Mouse (Mus musculus) heart, embryonic 15.5 days (tissue): ENCODE data around the gene Gimap1. TPM values are rescaled to one million over a fixed set of nuclear protein-coding genes. Genes with fewer than 3 reads are reported as not detected.
A peak's percentile ranks its signal among the peaks of the same experiment; 100 is the strongest.

ENCODE experiments used
- ATAC-seq: fragments of 200-750 bp; cut with Nextera tagmentation; replicated peaks from 2 replicates; pipeline ENCODE4 v1.8.0; 2017; ENCODE audit warnings: low read depth, moderate TSS enrichment; ENCODE audit not compliant: insufficient number of reproducible peaks, insufficient read depth, low FRiP score
- H3K27ac ChIP-seq: fragments of 300-500 bp; sonication (generic); 2 replicates; pipeline ENCODE4 v1.5.1; 2015; ENCODE audit warnings: mild to moderate bottlenecking, inconsistent platforms
- H3K27me3 ChIP-seq: fragments of 300-500 bp; sonication (generic); 2 replicates; pipeline ENCODE4 v1.6.1; 2015; ENCODE audit warnings: inconsistent platforms
- H3K36me3 ChIP-seq: fragments of 300-500 bp; sonication (generic); 2 replicates; pipeline ENCODE4 v1.6.1; 2015; ENCODE audit warnings: mild to moderate bottlenecking, inconsistent platforms
- H3K4me1 ChIP-seq: fragments of 300-500 bp; sonication (generic); replicated peaks from 2 replicates; pipeline ENCODE4 v1.6.1; 2015; ENCODE audit warnings: inconsistent platforms
- H3K4me2 ChIP-seq: fragments of 300-500 bp; sonication (generic); 2 replicates; pipeline ENCODE4 v1.6.1; 2015; ENCODE audit warnings: inconsistent platforms, mild to moderate bottlenecking, moderate library complexity
- H3K4me3 ChIP-seq: fragments of 300-500 bp; sonication (generic); 2 replicates; pipeline ENCODE4 v1.5.1; 2015; ENCODE audit warnings: mild to moderate bottlenecking, inconsistent platforms
- H3K9ac ChIP-seq: fragments of 300-500 bp; sonication (generic); 2 replicates; pipeline ENCODE4 v1.6.1; 2015; ENCODE audit warnings: mild to moderate bottlenecking, inconsistent platforms
- H3K9me3 ChIP-seq: fragments of 300-500 bp; sonication (generic); replicated peaks from 2 replicates; pipeline ENCODE4 v1.6.1; 2016; ENCODE audit warnings: inconsistent platforms
- WGBS: fragments of 180-500 bp; shearing (Covaris S2); methylation state at CpG from one replicate; pipeline ENCODE4 v1.1.7; 2015; ENCODE audit warnings: mixed read lengths; 5-methylcytosine and 5-hydroxymethylcytosine counted together
- polyA plus RNA-seq: library from polyadenylated mRNA; unstranded; fragments of >200 nt; fragmentation: Nextera tagmentation; extraction: Ambion mirVana; gene quantifications from 2 replicates; pipeline ENCODE4 v1.2.1, GENCODE M21; 2015

The Gimap1 gene
- polyA plus RNA-seq, 1 experiment from 2014 or later = 26.4 TPM

DNA sequence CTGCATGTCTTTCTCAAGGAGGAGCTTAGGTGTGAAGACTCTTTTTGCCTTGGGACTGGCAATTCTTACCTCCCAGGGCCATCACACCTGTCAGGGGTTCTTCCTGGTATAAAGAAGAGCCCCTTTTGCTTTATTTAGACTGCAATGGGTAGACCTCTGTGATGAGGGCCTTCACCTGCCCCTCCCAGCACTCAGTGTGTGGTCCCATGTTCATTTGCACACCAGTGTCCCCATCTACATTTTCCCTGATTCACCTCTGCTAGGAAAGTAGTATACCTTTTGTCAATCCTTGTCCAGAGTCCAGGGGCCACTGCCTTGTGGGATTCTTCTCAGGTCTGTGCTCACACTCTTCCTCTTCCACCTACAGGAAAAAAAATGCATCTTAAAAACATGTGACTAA lies 34.7 kb upstream of the Gimap1 start:
- no peak for ATAC-seq
- Histone ChIP-seq H3K4me1 (no peaks in the 10 kb centered on the region), H3K4me2 (no peak overlapping the region), H3K36me3 (no peaks in the 10 kb centered on the region), H3K9me3 (no peaks in the 10 kb centered on the region), H3K27ac (no peak overlapping the region), H3K27me3 (no peaks in the 10 kb centered on the region), H3K9ac (no peak overlapping the region), H3K4me3 (no peak overlapping the region)

DNA sequence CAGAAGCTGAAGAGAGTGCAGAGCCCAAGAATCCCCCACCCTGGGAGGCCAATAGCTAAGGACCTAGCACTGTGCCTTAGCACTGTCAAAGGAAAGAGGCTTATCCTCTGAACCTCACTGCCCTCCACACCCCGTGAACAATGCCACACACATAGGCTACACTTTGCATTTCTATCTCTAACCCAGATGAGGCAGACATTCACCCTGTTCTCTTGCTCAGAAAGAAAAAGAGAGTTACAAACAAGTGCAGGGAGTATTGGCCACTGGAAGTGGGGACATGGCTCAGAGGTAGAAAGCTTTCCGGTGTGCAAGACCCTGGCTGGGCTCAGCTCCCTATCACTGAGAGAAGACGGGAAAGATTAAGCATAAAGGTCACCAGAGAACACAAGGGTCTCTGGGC lies 32.7 kb upstream of the Gimap1 start:
- no peak for ATAC-seq
- 38% methylated on average over 3 of the region's 3 CpGs for WGBS
- Histone ChIP-seq H3K36me3 (no peaks in the 10 kb centered on the region), H3K27ac (peak overlapping the region; percentile 65), H3K4me2 (peak overlapping the region; percentile 38), H3K27me3 (no peaks in the 10 kb centered on the region), H3K4me1 (no peaks in the 10 kb centered on the region), H3K9me3 (no peaks in the 10 kb centered on the region), H3K4me3 (peak overlapping the region; percentile 15), H3K9ac (no peak overlapping the region)

DNA sequence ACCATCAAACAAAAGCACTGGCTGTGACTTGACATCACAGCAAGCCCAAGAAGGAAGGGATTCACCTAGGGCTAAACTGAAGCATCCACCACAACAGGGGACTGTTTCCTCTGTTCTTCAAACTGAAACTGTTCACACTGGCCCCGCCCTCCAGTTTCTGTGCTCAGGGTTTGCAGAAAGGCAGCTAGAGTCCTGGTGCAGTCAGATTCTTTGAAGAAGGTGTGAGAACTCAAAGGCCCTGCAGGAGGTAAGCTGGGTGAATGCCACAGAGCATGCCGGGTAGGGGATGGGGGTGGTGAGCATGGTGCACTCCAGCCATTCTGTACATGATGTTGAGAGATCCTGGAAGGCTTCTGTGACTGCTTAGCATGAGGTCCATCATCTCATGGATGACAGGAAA lies 20.4 kb upstream of the Gimap1 start, which contains the start of the genes Gm28053 and Gimap7:
TSS of gene Gm28053 (plus strand) at position 153 of the 400 bp plus-strand sequence.
TSS of gene Gimap7 (plus strand) at position 167 of the 400 bp plus-strand sequence.
- H3K9ac ChIP-seq = no peak within 1 kb of the TSS
- H3K36me3 ChIP-seq = no peaks in the 10 kb centered on the region
- no peak within 1 kb of the TSS for H3K27ac ChIP-seq
- 49% methylated on average over 2 of the region's 2 CpGs for WGBS
- H3K4me1 ChIP-seq = no peaks in the 10 kb centered on the region
- no peak for ATAC-seq
- H3K4me2 ChIP-seq = no peak within 1 kb of the TSS
- no peaks in the 10 kb centered on the region for H3K9me3 ChIP-seq
- no peak within 1 kb of the TSS for H3K4me3 ChIP-seq
- no peaks in the 10 kb centered on the region for H3K27me3 ChIP-seq

DNA sequence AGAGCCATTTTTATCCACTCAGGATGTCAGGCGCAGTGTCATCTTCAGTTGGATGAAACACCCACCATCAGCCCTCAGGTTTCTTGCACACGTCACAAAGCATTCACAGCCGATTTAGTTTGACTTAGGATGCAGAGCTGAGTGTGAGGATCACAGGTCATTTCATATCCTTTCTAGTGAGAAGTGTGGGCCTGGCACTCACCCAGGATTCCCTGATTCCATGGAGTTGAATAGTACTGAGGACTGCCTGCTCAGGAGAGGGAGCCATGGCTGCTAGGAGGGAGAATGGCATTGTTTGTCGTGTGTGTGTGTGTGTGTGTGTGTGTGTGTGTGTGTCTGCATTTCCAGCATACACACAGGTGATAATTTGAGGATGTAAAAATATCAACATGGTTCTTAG lies 18.5 kb upstream of the Gimap1 start:
- Histone ChIP-seq H3K9me3 (no peaks in the 10 kb centered on the region), H3K4me3 (no peak overlapping the region), H3K9ac (no peak overlapping the region), H3K27ac (no peak overlapping the region), H3K36me3 (no peaks in the 10 kb centered on the region), H3K27me3 (no peaks in the 10 kb centered on the region), H3K4me2 (no peak overlapping the region), H3K4me1 (peaks cover 2% of the 10 kb centered on the region)
- no peak for ATAC-seq
- WGBS = 68% methylated on average over 4 of the region's 4 CpGs

DNA sequence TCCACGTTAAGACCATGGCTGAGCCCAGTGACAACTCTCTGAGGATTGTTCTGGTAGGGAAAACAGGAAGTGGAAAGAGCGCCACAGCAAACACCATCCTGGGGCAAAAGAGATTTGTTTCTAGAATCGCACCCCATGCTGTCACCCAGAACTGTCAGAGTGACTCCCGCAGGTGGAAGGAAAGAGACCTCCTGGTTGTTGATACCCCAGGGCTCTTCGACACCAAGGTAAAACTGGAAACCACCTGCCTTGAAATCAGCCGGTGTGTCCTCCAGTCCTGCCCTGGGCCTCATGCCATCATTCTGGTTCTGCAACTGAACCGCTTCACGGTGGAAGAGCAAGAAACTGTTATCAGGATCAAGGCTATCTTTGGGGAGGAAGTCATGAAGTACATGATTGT lies 15.4 kb upstream of the Gimap1 start:
- Histone ChIP-seq H3K9ac (no peak overlapping the region), H3K4me3 (no peak overlapping the region), H3K9me3 (no peaks in the 10 kb centered on the region), H3K4me1 (peaks cover 9% of the 10 kb centered on the region), H3K27ac (no peak overlapping the region), H3K36me3 (no peaks in the 10 kb centered on the region), H3K27me3 (no peaks in the 10 kb centered on the region), H3K4me2 (no peak overlapping the region)
- WGBS = 66% methylated on average over 8 of the region's 8 CpGs
- ATAC-seq = no peak

DNA sequence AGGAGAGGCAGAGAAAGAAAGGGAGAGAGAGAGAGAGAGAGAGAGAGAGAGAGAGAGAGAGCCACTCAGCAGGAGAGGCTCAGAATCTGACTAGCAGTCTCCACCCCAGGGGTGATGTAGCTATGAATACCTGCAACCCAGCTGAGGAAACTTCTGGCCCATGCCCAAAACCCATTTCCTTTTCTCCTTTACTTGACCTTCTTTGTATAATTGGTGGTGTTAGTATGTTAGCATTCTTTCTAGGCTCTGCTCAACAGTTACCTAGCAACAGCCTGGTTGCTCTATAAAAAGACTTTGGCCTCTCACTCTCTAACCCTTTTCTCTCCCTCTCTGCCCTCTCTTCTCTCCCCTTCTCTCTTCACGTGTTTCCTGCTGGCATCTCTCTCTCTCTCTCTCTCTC lies 13.4 kb upstream of the Gimap1 start:
- peak; percentile 74 for ATAC-seq
- peaks cover 9% of the 10 kb centered on the region for H3K4me1 ChIP-seq
- H3K9me3 ChIP-seq = no peaks in the 10 kb centered on the region
- H3K27ac ChIP-seq = peak overlapping the region; percentile 47
- H3K4me3 ChIP-seq = no peak overlapping the region
- H3K36me3 ChIP-seq = no peaks in the 10 kb centered on the region
- WGBS = 0% methylated on average over 1 of the region's 1 CpGs
- no peak overlapping the region for H3K9ac ChIP-seq
- H3K27me3 ChIP-seq = no peaks in the 10 kb centered on the region
- no peak overlapping the region for H3K4me2 ChIP-seq

DNA sequence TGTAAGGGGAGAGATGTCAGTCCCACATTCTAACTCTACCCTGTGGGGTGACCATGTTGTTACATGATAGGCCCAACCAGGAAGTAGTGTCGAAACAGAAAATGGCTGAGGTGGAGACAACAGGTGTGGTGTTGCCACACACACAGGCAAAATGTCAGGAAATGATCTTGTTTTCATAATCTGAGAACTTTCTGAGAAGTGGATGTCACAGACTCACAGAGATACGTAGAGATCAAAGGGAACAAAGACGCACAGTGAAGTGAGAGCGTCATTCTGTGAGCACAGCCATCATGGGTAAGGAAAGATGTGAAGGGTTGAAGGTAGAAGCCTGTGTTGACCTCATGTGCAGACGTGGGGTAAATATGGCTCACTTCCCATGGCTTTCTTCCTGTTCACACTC lies 11.1 kb upstream of the Gimap1 start:
- 89% methylated on average over 5 of the region's 5 CpGs for WGBS
- H3K36me3 ChIP-seq = no peaks in the 10 kb centered on the region

DNA sequence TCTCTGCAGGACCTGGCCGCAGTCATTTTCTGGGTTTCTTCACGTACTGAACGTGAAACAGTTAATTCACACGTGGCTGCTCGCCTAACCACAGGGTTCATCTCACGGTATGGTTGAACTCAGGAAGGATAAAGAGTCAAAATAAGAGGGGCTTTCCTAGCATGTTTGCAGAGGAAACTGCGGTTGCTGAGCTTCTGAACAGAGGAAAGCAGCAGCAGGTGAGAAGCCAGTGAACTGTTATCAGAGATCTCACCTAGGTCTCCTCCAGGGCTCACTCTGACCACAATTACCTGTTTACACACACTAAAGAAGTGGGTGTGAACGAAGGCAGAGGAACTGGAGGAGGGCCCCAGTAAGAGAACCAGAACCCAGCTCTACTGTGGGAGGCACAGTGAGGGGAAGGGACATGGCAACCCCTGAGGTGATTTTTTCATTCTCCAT lies 6.0 kb upstream of the Gimap1 start:
- Histone ChIP-seq H3K27me3 (no peaks in the 10 kb centered on the region), H3K9ac (no peak overlapping the region), H3K4me3 (no peak overlapping the region), H3K4me1 (no peaks in the 10 kb centered on the region), H3K36me3 (no peaks in the 10 kb centered on the region), H3K4me2 (no peak overlapping the region), H3K27ac (no peak overlapping the region), H3K9me3 (no peaks in the 10 kb centered on the region)
- 36% methylated on average over 8 of the region's 8 CpGs for WGBS
- no peak for ATAC-seq

More for the DNA sequence above, 11.1 kb upstream of the Gimap1 start:
- no peak for ATAC-seq
- Histone ChIP-seq H3K9me3 (no peaks in the 10 kb centered on the region), H3K4me2 (no peak overlapping the region), H3K27ac (no peak overlapping the region), H3K9ac (no peak overlapping the region), H3K27me3 (no peaks in the 10 kb centered on the region), H3K4me3 (no peak overlapping the region), H3K4me1 (peaks cover 9% of the 10 kb centered on the region)

DNA sequence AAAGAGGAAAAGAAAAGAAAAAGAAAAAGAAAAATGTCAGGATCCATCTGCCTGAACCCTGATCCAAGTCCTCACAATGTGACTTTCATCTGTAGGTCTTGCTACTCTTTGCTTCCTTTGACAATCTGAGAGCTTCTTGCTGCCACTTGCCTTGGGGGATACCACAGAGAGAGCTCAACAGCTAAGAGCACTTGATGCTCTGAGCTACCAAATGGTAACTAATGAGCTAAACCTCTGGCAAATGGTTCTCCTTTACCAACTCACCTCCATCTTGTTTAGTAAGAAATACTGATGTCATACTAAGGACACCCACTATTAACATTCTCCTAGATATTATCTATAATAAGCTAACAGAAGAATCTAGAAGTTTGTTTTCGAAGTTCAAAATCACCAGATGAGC lies 5.2 kb upstream of the Gimap1 start:
- H3K9ac ChIP-seq = no peak overlapping the region
- H3K36me3 ChIP-seq = no peaks in the 10 kb centered on the region
- 87% methylated on average over 1 of the region's 1 CpGs for WGBS
- H3K27me3 ChIP-seq = no peaks in the 10 kb centered on the region
- no peaks in the 10 kb centered on the region for H3K9me3 ChIP-seq
- no peak for ATAC-seq
- H3K4me3 ChIP-seq = no peak overlapping the region
- no peaks in the 10 kb centered on the region for H3K4me1 ChIP-seq
- no peak overlapping the region for H3K4me2 ChIP-seq
- H3K27ac ChIP-seq = no peak overlapping the region

DNA sequence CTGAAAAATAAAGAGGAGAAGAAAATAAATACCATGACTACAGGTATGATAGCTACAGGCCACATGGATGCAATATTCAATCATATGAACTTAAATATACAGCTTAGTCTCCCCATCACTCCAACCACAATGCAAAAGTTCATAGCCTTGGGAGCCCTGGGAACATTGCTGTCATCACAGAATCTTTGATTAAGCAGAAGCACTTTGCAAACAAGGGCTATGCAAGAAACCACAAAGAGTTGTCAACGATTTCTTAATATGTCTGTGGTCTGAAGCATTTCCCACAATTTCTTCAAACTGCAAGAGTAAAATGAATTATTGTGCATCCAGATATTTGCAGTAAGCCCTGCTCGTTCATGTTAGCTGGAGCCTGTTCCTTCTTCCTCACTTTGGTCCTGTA lies 1.8 kb upstream of the Gimap1 start:
- H3K27ac ChIP-seq = no peak overlapping the region
- H3K27me3 ChIP-seq = peaks cover 11% of the 10 kb centered on the region
- H3K4me1 ChIP-seq = 0 out of 2 replicates have a peak, but pooled peaks cover 2% of the 10 kb centered on the region
- no peak for ATAC-seq
- no peak overlapping the region for H3K4me3 ChIP-seq
- H3K36me3 ChIP-seq = no peaks in the 10 kb centered on the region
- H3K9ac ChIP-seq = no peak overlapping the region
- 66% methylated on average over 2 of the region's 2 CpGs for WGBS
- no peak overlapping the region for H3K4me2 ChIP-seq
- H3K9me3 ChIP-seq = no peaks in the 10 kb centered on the region

DNA sequence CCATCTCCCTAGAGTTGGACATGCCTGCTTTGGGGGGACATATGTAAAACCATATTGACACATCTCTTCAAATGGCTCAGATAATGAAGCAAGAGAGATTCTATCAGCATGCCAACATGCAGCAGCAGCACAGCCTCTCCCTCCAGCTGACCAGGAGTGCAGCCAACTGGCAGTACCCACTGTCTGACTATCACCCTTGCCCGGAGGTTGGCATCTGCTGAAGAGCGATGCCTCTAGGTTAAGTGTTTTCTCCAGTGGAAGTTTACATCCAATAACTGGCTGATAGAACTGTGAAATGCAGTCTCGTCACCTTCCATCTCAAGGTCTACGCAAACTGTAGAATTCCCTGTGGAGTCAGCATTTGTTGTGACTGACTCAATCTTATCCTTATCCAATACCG lies 1.2 kb upstream of the Gimap1 start:
- 74% methylated on average over 5 of the region's 5 CpGs for WGBS
- Histone ChIP-seq H3K36me3 (no peaks in the 10 kb centered on the region), H3K4me1 (peaks cover 8% of the 10 kb centered on the region), H3K4me2 (no peak overlapping the region), H3K4me3 (no peak overlapping the region), H3K27me3 (peaks cover 17% of the 10 kb centered on the region), H3K27ac (no peak overlapping the region), H3K9me3 (no peaks in the 10 kb centered on the region), H3K9ac (no peak overlapping the region)
- ATAC-seq = no peak

DNA sequence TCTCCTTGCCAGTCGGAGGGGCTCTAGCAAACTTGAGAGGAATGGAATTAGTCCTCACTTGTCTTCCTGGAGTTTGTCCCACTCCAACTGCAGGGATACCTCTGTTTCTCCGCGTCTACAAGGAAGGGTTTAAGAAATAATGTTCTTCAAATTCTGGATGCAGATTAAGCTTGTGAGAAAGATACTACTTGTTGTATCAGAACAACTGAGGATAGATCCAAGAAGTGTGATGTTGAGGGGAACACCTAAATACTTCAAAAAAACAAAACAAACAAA lies 864 bp downstream of the Gimap1 start:
- Histone ChIP-seq H3K36me3 (no peaks in the 10 kb centered on the region), H3K9ac (peak overlapping the region; percentile 29), H3K27me3 (peaks cover 25% of the 10 kb centered on the region), H3K9me3 (no peaks in the 10 kb centered on the region), H3K27ac (peak overlapping the region; percentile 82; the same call in 1 of the 2 replicates), H3K4me3 (peak overlapping the region; percentile 31), H3K4me1 (peaks cover 12% of the 10 kb centered on the region), H3K4me2 (peak overlapping the region; percentile 70; the same call in 1 of the 2 replicates)
- WGBS = 65% methylated on average over 3 of the region's 3 CpGs
- no peak for ATAC-seq
